Mouse (Mus musculus) hindbrain, embryonic 13.5 days (tissue): Measurements from ENCODE around the gene Shtn1. TPM values are rescaled to one million over a fixed set of nuclear protein-coding genes. Genes with fewer than 3 reads are reported as not detected.
A peak's percentile ranks its signal among the peaks of the same experiment; 100 is the strongest.

ENCODE experiments used
- ATAC-seq: fragments of 200-750 bp; cut with Nextera tagmentation; 2 replicates; pipeline ENCODE4 v1.8.0; 2017; ENCODE audit warnings: moderate TSS enrichment; ENCODE audit not compliant: low FRiP score
- H3K27ac ChIP-seq: fragments of 300-500 bp; sonication (generic); 2 replicates; pipeline ENCODE4 v1.5.1; 2015; ENCODE audit warnings: inconsistent platforms, mild to moderate bottlenecking, moderate library complexity
- H3K27me3 ChIP-seq: fragments of 300-500 bp; sonication (generic); 2 replicates; pipeline ENCODE4 v1.6.1; 2015; ENCODE audit warnings: mild to moderate bottlenecking, inconsistent platforms
- H3K36me3 ChIP-seq: fragments of 300-500 bp; sonication (generic); 2 replicates; pipeline ENCODE4 v1.6.1; 2015; ENCODE audit warnings: mild to moderate bottlenecking, inconsistent platforms
- H3K4me1 ChIP-seq: fragments of 300-500 bp; sonication (generic); replicated peaks from 2 replicates; pipeline ENCODE4 v1.6.1; 2015; ENCODE audit warnings: inconsistent platforms
- H3K4me2 ChIP-seq: fragments of 300-500 bp; sonication (generic); 2 replicates; pipeline ENCODE4 v1.6.1; 2015; ENCODE audit warnings: inconsistent platforms, mild to moderate bottlenecking, moderate library complexity
- H3K4me3 ChIP-seq: fragments of 300-500 bp; sonication (generic); 2 replicates; pipeline ENCODE4 v1.5.1; 2015; ENCODE audit warnings: mild to moderate bottlenecking, inconsistent platforms
- H3K9ac ChIP-seq: fragments of 300-500 bp; sonication (generic); 2 replicates; pipeline ENCODE4 v1.6.1; 2015; ENCODE audit warnings: mild to moderate bottlenecking, inconsistent platforms
- H3K9me3 ChIP-seq: fragments of 300-500 bp; sonication (generic); 2 replicates; pipeline ENCODE4 v1.6.1; 2016; ENCODE audit warnings: inconsistent platforms
- WGBS: fragments of 180-500 bp; shearing (Covaris S2); methylation state at CpG from one replicate; pipeline ENCODE4 v1.1.7; 2015; 5-methylcytosine and 5-hydroxymethylcytosine counted together
- polyA plus RNA-seq: library from polyadenylated mRNA; unstranded; fragments of >200 nt; fragmentation: Nextera tagmentation; extraction: Ambion mirVana; gene quantifications from 2 replicates; pipeline ENCODE4 v1.2.1, GENCODE M21; 2015

The Shtn1 gene
- polyA plus RNA-seq, 1 experiment from 2014 or later = 29.6 TPM

DNA sequence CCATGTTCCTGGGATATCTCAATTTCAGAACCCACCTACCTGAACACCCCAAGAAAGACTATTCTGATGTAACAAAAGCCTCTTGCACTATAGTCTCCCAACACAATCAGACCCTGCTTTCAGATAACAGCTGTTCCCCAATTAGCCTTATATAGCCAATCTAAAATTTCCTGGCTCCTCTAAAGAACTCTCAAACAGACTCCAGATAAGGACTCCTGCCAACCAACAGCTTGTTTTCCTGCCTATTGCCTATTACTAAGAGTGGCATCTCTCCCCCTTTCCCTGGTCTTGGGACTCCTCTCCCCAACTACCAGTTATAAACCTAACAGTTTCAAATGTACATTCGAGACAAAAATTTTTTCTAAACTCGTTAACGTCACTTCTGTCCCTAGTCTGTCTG lies 124.4 kb downstream of the Shtn1 start:
- Histone ChIP-seq H3K27ac (no peak overlapping the region), H3K4me2 (no peak overlapping the region), H3K9me3 (no peaks in the 10 kb centered on the region), H3K4me3 (no peak overlapping the region), H3K9ac (no peak overlapping the region), H3K36me3 (no peaks in the 10 kb centered on the region), H3K27me3 (peaks cover 85% of the 10 kb centered on the region), H3K4me1 (no peaks in the 10 kb centered on the region)
- WGBS = 86% methylated on average over 3 of the region's 3 CpGs
- no peak for ATAC-seq

DNA sequence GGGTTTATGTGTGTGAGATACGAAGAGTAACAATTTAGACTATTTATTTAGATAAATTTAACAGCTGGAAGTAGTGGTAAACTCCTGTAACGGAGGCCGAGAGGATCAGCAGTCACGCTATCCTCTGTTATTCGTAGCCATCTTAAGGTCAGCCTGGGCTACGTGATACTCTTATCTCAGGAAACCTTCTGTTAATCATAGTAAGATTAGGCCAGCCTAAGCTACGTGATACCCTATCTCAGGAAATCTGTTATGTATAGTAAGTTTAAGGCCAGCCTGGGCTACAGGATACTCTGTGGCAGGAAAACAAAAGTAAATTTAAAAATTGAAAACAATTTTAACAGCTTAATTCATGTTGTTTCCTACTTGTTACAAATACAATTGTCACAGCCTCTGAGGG lies 129.9 kb downstream of the Shtn1 start:
- H3K27me3 ChIP-seq = peaks cover 72% of the 10 kb centered on the region
- no peak overlapping the region for H3K4me2 ChIP-seq
- no peak overlapping the region for H3K27ac ChIP-seq
- no peaks in the 10 kb centered on the region for H3K9me3 ChIP-seq
- H3K9ac ChIP-seq = no peak overlapping the region
- no peak for ATAC-seq
- 90% methylated on average over 7 of the region's 7 CpGs for WGBS
- H3K4me3 ChIP-seq = no peak overlapping the region
- no peaks in the 10 kb centered on the region for H3K36me3 ChIP-seq
- peaks cover 12% of the 10 kb centered on the region for H3K4me1 ChIP-seq

DNA sequence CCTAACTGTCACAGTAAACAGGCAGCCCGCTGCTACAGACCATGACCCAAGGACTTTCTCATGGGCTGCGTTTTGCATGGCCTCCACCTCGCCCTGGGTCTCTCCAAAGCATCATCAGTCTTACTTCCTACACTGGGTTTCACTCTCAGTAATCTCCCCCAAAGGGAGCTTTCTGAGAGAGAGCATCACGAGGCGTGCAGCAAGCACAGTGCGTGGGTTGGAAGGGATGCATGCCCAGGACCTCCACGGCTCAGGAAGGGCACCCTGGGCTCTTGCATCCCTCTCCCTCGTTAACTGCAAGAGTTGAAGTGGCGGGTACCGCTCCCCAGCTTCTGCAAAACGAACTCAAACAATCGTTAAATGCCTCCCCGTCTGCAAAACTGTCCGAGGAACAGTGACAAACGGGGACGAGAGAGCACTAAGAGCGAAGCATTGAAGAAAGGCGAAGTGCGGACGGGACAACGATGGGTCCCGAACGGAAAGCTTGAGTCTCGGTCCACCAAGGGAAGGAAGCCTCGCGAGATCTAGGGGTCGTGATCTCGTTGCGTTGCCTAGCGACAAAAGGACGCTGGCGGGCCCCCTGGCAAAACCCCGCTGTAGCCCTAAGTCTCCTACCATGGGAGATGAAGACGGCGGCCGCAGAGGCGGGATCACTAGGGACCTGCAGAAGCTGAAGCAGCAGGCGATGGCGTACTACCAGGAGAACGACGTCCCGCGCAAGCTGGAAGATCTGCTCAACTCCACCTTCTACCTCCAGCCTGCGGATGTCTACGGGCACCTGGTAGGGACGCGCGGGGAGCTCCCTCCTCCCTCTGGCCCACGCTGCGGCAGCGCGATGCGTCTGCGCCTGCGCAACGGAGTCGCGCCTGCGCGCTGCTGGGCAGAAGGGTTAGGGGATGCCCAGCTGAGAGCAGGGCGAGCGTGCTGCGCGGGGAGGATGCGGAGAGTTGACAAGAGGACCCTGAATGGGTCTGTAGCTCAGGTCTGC lies 132.8 kb downstream of the Shtn1 start, which contains the start of the genes Eno4 and Hspa12a:
Gene Eno4, plus strand, starts transcription at position 585 of the 988 bp plus-strand sequence.
Gene Hspa12a, minus strand, starts transcription at position 814 of the 988 bp plus-strand sequence.
- Histone ChIP-seq H3K9ac (peak within 1 kb of the TSS; percentile 83), H3K4me1 (peaks cover 12% of the 10 kb centered on the region), H3K27me3 (peaks cover 54% of the 10 kb centered on the region), H3K36me3 (no peaks in the 10 kb centered on the region), H3K4me3 (peak within 1 kb of the TSS; percentile 65), H3K27ac (peak within 1 kb of the TSS; percentile 68), H3K9me3 (no peaks in the 10 kb centered on the region), H3K4me2 (peak within 1 kb of the TSS; percentile 94)
- ATAC-seq = peak; percentile 97
- WGBS = under 1% methylated on average over 65 of the region's 65 CpGs

DNA sequence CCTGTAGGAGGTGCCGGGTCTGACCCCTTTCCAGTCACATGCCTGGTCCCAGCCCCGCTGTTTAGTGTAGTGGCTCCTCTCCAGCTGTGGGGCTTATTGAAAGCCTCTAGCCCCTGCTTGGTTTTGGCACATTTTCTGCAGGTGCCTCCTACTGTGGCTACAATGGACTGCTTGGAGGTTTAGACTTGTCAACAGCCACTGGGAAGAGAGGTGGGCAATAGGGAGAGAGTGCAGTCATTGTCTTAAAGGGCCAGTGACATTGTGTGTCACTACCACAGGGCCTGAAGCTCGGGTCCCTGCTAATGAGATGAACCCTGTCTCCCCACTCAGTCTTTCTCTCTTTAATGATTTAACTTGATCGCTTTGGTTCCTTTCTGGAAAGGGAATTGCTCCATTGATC lies 142.8 kb downstream of the Shtn1 start:
- WGBS = 5% methylated on average over 4 of the region's 4 CpGs
- H3K27ac ChIP-seq = no peak overlapping the region
- H3K9me3 ChIP-seq = no peaks in the 10 kb centered on the region
- H3K9ac ChIP-seq = no peak overlapping the region
- H3K4me3 ChIP-seq = no peak overlapping the region
- peaks cover 91% of the 10 kb centered on the region for H3K27me3 ChIP-seq
- ATAC-seq = no peak
- no peak overlapping the region for H3K4me2 ChIP-seq
- H3K4me1 ChIP-seq = peaks cover 18% of the 10 kb centered on the region
- H3K36me3 ChIP-seq = no peaks in the 10 kb centered on the region

DNA sequence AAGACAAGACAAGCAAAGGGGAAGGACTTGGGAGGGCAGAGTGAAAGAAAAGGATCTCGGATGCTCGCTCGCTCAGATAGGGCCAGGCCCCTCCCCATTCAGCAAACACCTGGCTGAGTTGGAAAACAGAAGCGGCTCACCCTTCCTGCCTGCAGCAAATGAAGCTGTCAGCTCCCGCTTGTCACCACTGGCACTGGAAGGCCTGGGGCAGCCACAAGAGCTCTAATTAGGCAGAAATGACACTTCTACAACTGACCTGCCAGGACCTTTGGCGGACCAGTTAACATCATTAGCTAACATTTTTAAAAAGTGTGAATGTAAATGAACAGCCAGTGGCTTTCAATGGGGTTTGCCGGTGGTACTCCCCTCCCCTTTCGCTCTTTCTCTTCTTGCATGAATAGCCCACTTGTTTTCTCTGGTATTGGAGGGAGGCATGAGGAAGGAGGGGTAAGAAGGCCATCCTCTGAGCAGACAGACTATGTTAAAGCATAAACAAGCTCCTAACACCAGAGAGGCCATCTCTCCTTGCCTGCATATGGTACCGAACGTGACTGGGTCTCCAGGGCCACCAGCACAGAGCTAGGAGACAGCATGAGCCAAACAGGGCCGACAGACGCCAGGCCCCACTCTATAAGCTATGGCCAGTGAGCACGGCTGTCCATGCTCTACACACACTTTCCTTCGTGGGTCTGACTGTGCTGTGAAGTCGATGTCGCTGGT lies 144.7 kb downstream of the Shtn1 start:
- ATAC-seq = peak; percentile 21; the same call in 1 of the 2 replicates
- Histone ChIP-seq H3K36me3 (no peaks in the 10 kb centered on the region), H3K4me1 (peaks cover 18% of the 10 kb centered on the region), H3K27me3 (peaks cover 96% of the 10 kb centered on the region), H3K9me3 (no peaks in the 10 kb centered on the region), H3K4me3 (no peak overlapping the region), H3K4me2 (no peak overlapping the region), H3K9ac (peak overlapping the region; percentile 2; the same call in 1 of the 2 replicates), H3K27ac (no peak overlapping the region)
- 9% methylated on average over 16 of the region's 16 CpGs for WGBS

Other genes starting within 250 kb of the Shtn1 start
- gene Eno4, start 132.7 kb downstream of the Shtn1 start, polyA plus RNA-seq = 1.0 and 2.4 TPM in 2 replicates
- 49.0 and 52.2 TPM in 2 replicates for gene Hspa12a, start 132.4 kb downstream of the Shtn1 start, polyA plus RNA-seq
- not detected in 2 replicates for gene Vax1, start 94.0 kb upstream of the Shtn1 start, polyA plus RNA-seq
- not detected in 2 replicates for gene Kcnk18, start 143.1 kb upstream of the Shtn1 start, polyA plus RNA-seq
- gene Slc18a2, start 184.8 kb upstream of the Shtn1 start, polyA plus RNA-seq = 15.1 and 16.3 TPM in 2 replicates
- 5.4 and 8.9 TPM in 2 replicates for gene Rps12-ps3, start 246.2 kb upstream of the Shtn1 start, polyA plus RNA-seq